Mouse (Mus musculus) hindbrain, embryonic 13.5 days (tissue): ENCODE results near the gene Zc3h12c. TPM values are rescaled to one million over a fixed set of nuclear protein-coding genes. Genes with fewer than 3 reads are reported as not detected.

Experiments
- ATAC-seq: fragments of 200-750 bp; cut with Nextera tagmentation; 2 replicates; pipeline ENCODE4 v1.8.0; 2017; ENCODE audit warnings: moderate TSS enrichment; ENCODE audit not compliant: low FRiP score
- H3K27ac ChIP-seq: fragments of 300-500 bp; sonication (generic); 2 replicates; pipeline ENCODE4 v1.5.1; 2015; ENCODE audit warnings: inconsistent platforms, mild to moderate bottlenecking, moderate library complexity
- H3K27me3 ChIP-seq: fragments of 300-500 bp; sonication (generic); 2 replicates; pipeline ENCODE4 v1.6.1; 2015; ENCODE audit warnings: mild to moderate bottlenecking, inconsistent platforms
- H3K36me3 ChIP-seq: fragments of 300-500 bp; sonication (generic); 2 replicates; pipeline ENCODE4 v1.6.1; 2015; ENCODE audit warnings: mild to moderate bottlenecking, inconsistent platforms
- H3K4me1 ChIP-seq: fragments of 300-500 bp; sonication (generic); replicated peaks from 2 replicates; pipeline ENCODE4 v1.6.1; 2015; ENCODE audit warnings: inconsistent platforms
- H3K4me2 ChIP-seq: fragments of 300-500 bp; sonication (generic); 2 replicates; pipeline ENCODE4 v1.6.1; 2015; ENCODE audit warnings: inconsistent platforms, mild to moderate bottlenecking, moderate library complexity
- H3K4me3 ChIP-seq: fragments of 300-500 bp; sonication (generic); 2 replicates; pipeline ENCODE4 v1.5.1; 2015; ENCODE audit warnings: mild to moderate bottlenecking, inconsistent platforms
- H3K9ac ChIP-seq: fragments of 300-500 bp; sonication (generic); 2 replicates; pipeline ENCODE4 v1.6.1; 2015; ENCODE audit warnings: mild to moderate bottlenecking, inconsistent platforms
- H3K9me3 ChIP-seq: fragments of 300-500 bp; sonication (generic); 2 replicates; pipeline ENCODE4 v1.6.1; 2016; ENCODE audit warnings: inconsistent platforms
- WGBS: fragments of 180-500 bp; shearing (Covaris S2); methylation state at CpG from one replicate; pipeline ENCODE4 v1.1.7; 2015; 5-methylcytosine and 5-hydroxymethylcytosine counted together
- polyA plus RNA-seq: library from polyadenylated mRNA; unstranded; fragments of >200 nt; fragmentation: Nextera tagmentation; extraction: Ambion mirVana; gene quantifications from 2 replicates; pipeline ENCODE4 v1.2.1, GENCODE M21; 2015

The Zc3h12c gene
- polyA plus RNA-seq, 1 experiment from 2014 or later = 6.5 TPM

DNA sequence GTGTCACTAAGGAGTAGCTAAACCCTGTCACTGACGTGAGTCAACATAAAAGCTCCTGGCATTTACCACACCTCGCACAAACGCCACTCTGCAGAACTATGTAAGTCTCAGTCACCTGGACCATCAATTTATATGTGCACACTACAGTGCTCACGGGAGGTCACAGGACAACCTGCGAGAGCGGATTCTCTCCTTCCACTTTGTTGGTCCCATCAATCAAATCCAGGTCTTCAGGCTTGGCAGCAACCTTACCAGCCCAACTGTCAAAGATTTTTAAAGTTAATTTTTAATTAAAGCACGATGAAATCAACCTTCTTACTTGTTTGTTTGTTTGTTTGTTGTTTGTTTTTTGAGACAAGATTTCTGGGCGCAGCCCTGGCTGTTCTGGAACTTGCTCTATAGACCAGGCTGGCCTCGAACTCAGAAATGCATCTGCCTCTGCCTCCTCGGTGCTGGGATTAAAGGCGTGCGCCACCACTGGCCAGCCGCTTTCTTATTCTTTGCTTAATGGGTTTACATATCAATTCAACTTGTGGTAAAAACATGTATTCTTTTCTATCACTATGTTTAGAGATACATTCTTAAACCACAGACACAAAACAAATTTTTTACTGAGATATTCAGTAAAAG, 3.2 kb downstream of the Zc3h12c start:
- no peak overlapping the region for H3K27ac ChIP-seq
- no peak overlapping the region for H3K9ac ChIP-seq
- no peaks in the 10 kb centered on the region for H3K9me3 ChIP-seq
- H3K4me3 ChIP-seq = no peak overlapping the region
- 83% methylated on average over 13 of the region's 13 CpGs for WGBS
- peaks cover 32% of the 10 kb centered on the region for H3K4me1 ChIP-seq
- H3K4me2 ChIP-seq = no peak overlapping the region
- H3K27me3 ChIP-seq = no peaks in the 10 kb centered on the region
- ATAC-seq = no peak
- H3K36me3 ChIP-seq = peaks cover 3% of the 10 kb centered on the region; the same call in 1 of the 2 replicates

- no peak overlapping the region for H3K4me2 ChIP-seq
- H3K4me3 ChIP-seq = no peak overlapping the region
- 93% methylated on average over 1 of the region's 1 CpGs for WGBS
- H3K36me3 ChIP-seq = peaks cover 3% of the 10 kb centered on the region; the same call in 1 of the 2 replicates
- no peak overlapping the region for H3K27ac ChIP-seq
- peaks cover 14% of the 10 kb centered on the region for H3K4me1 ChIP-seq
- H3K9me3 ChIP-seq = no peaks in the 10 kb centered on the region
- no peaks in the 10 kb centered on the region for H3K27me3 ChIP-seq
- ATAC-seq = no peak
- H3K9ac ChIP-seq = no peak overlapping the region
Measured at GRCm38 (mm10) chr9:52160512-52160911, 7.9 kb downstream of the Zc3h12c start.

DNA sequence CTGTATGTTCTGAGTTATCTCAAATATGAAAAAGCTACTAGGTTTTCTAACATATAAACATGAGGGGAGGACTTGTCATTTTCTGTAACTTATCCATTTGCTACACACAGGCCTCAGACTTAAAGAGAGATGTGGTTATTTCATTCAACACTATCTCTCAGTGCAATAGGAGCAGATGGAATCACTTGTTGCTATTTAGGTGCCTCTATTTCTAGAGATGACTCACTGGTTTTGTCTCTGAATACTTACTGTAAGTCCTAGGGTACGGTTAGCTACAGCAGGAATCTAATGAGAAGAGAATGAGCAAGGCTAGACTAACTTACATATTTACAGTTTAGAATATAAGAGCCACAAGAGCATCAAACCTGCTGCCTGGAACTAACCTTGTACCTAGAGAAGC, 9.8 kb downstream of the Zc3h12c start:
- ATAC-seq = no peak

DNA sequence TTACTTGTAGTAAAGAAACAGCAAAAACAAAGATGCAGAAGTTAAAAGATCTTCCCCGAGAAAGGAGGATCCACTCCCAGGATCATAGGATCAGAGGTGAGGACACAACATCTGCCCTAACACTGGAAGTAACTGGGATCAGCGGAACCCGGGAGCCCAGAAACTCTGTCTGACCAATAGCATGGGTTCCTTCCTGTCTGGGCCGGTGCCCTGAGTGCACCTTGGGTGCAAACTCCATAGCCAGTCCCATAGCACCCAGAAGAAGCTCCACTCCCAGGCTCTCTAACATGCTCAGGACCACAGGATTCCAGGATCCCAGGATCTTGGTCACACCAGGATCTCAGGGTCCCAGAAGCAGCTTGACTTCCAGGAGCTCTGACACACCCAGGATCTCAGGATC, 13.0 kb downstream of the Zc3h12c start:
- Histone ChIP-seq H3K4me1 (peaks cover 35% of the 10 kb centered on the region), H3K27ac (peak overlapping the region; percentile 19; the same call in 1 of the 2 replicates), H3K4me3 (no peak overlapping the region), H3K9me3 (no peaks in the 10 kb centered on the region), H3K36me3 (no peaks in the 10 kb centered on the region), H3K27me3 (no peaks in the 10 kb centered on the region), H3K4me2 (no peak overlapping the region), H3K9ac (no peak overlapping the region)
- WGBS = 95% methylated on average over 4 of the region's 4 CpGs
- no peak for ATAC-seq

More for the DNA sequence above, 9.8 kb downstream of the Zc3h12c start:
- H3K27me3 ChIP-seq = no peaks in the 10 kb centered on the region
- H3K4me3 ChIP-seq = no peak overlapping the region
- 94% methylated on average over 1 of the region's 1 CpGs for WGBS
- no peak overlapping the region for H3K27ac ChIP-seq
- no peaks in the 10 kb centered on the region for H3K9me3 ChIP-seq
- H3K4me1 ChIP-seq = peaks cover 16% of the 10 kb centered on the region
- H3K9ac ChIP-seq = no peak overlapping the region
- no peak overlapping the region for H3K4me2 ChIP-seq
- H3K36me3 ChIP-seq = peaks cover 3% of the 10 kb centered on the region; the same call in 1 of the 2 replicates

DNA sequence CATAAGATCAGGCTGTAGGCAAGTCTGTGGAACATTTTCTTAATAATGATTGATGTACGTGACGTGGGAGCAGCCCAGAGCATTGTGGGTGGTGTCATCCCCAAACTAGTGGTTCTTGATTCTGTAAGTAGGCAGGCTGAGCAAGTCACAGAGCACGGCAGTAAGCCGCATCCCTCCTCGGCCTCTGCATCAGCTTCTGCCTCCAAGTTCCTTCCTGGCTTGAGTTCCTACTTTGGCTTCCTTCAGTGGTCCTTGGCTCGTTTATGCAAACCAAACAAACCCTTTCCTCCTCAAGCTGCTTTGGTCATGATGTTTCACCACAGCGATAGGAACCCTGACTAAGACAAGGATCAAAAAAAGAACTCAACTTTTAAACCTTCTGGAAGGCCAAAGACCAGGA, 14.1 kb downstream of the Zc3h12c start:
- no peak for ATAC-seq
- Histone ChIP-seq H3K36me3 (no peaks in the 10 kb centered on the region), H3K4me1 (peaks cover 38% of the 10 kb centered on the region), H3K27me3 (no peaks in the 10 kb centered on the region), H3K27ac (no peak overlapping the region), H3K4me3 (no peak overlapping the region), H3K9me3 (no peaks in the 10 kb centered on the region), H3K9ac (no peak overlapping the region), H3K4me2 (no peak overlapping the region)
- 69% methylated on average over 7 of the region's 7 CpGs for WGBS

GRCm38 (mm10) chr9:52152076-52152826, 16.1 kb downstream of the Zc3h12c start:
- Histone ChIP-seq H3K9me3 (no peaks in the 10 kb centered on the region), H3K27ac (peak overlapping the region; percentile 74), H3K4me3 (no peak overlapping the region), H3K27me3 (no peaks in the 10 kb centered on the region), H3K4me1 (peaks cover 52% of the 10 kb centered on the region), H3K4me2 (no peak overlapping the region), H3K36me3 (no peaks in the 10 kb centered on the region), H3K9ac (0 out of 2 replicates have a peak overlapping the region, but pooled peaks have one; percentile 43)
- ATAC-seq = no peak
- WGBS = 61% methylated on average over 6 of the region's 6 CpGs

DNA sequence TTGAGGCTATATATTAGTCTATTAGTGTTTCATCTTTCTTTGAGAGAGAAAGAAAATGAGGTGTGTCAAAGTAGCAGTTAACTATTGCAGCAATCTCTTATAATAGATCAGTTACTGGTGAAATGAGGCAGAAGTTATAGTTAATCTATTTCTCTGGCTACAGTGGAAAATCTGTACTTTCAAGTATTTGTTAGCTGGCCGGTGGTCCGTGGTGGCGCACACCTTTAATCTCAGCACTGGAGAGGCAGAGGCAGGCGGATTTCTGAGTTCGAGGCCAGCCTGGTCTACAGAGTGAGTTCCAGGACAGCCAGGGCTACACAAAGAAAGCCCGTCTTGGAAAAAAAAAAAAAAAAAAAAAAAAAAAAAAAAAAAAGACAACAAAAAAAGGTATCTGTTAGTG, 18.6 kb downstream of the Zc3h12c start:
- Histone ChIP-seq H3K36me3 (no peaks in the 10 kb centered on the region), H3K4me3 (no peak overlapping the region), H3K9me3 (no peaks in the 10 kb centered on the region), H3K4me1 (peaks cover 56% of the 10 kb centered on the region), H3K27ac (peak overlapping the region; percentile 80), H3K9ac (no peak overlapping the region), H3K4me2 (peak overlapping the region; percentile 57; the same call in 1 of the 2 replicates), H3K27me3 (no peaks in the 10 kb centered on the region)
- WGBS = 61% methylated on average over 6 of the region's 6 CpGs
- ATAC-seq = no peak

DNA sequence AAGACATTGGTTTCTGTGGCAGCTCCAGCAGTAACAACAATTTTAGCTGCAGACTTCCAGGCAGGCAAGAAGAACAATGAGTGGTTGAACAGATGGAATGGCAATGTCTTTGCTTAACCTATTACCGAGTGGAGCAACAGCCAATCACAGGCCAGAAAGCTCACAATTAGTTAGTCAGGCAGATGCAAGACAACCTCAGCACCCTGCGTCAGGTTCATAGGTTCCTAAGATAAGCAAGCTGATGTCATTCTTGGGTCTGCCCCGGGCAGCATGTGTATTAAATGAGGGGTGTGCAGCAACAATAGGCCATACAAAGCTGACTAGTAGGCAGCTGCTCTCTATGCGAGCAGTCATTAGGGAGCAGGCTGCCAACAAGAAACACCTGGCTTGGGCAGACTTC, 19.1 kb downstream of the Zc3h12c start:
- no peaks in the 10 kb centered on the region for H3K9me3 ChIP-seq
- ATAC-seq = peak; percentile 81
- H3K4me1 ChIP-seq = peaks cover 56% of the 10 kb centered on the region
- H3K27me3 ChIP-seq = no peaks in the 10 kb centered on the region
- no peaks in the 10 kb centered on the region for H3K36me3 ChIP-seq
- 15% methylated on average over 4 of the region's 4 CpGs for WGBS
- H3K27ac ChIP-seq = peak overlapping the region; percentile 80
- peak overlapping the region; percentile 41 for H3K4me3 ChIP-seq
- H3K9ac ChIP-seq = peak overlapping the region; percentile 63
- H3K4me2 ChIP-seq = peak overlapping the region; percentile 57

- peaks cover 3% of the 10 kb centered on the region; the same call in 1 of the 2 replicates for H3K36me3 ChIP-seq
- no peaks in the 10 kb centered on the region for H3K27me3 ChIP-seq
- H3K9me3 ChIP-seq = no peaks in the 10 kb centered on the region
- peak overlapping the region; percentile 41 for H3K4me3 ChIP-seq
- peak overlapping the region; percentile 80 for H3K27ac ChIP-seq
- peaks cover 59% of the 10 kb centered on the region for H3K4me1 ChIP-seq
- WGBS = 28% methylated on average over 4 of the region's 4 CpGs
- no peak for ATAC-seq
- peak overlapping the region; percentile 63 for H3K9ac ChIP-seq
- H3K4me2 ChIP-seq = peak overlapping the region; percentile 57
Measured at GRCm38 (mm10) chr9:52148831-52149230, 19.5 kb downstream of the Zc3h12c start.

DNA sequence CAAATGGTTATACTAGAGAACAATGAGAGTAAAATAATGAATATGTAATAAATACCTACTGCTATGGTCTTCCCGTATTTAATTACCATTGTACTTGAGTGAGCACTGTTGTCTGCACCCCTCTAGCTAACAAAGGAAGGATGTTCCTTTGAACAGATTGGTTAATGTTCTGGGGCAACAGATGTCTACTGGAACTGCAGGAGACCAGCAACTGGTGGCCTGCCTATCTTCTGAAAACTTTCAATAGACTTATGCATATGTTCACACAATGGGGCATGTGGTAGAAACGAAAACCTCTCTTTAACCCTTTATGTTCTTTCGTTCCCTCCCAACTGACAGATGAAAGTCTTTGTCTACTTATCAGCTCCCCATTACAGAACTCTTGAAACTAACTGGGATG, 20.1 kb downstream of the Zc3h12c start:
- peak overlapping the region; percentile 80 for H3K27ac ChIP-seq
- peaks cover 6% of the 10 kb centered on the region; the same call in 1 of the 2 replicates for H3K36me3 ChIP-seq
- ATAC-seq = no peak
- H3K27me3 ChIP-seq = no peaks in the 10 kb centered on the region
- H3K4me3 ChIP-seq = peak overlapping the region; percentile 41
- H3K4me2 ChIP-seq = peak overlapping the region; percentile 57
- H3K9ac ChIP-seq = peak overlapping the region; percentile 63; the same call in 1 of the 2 replicates
- no peaks in the 10 kb centered on the region for H3K9me3 ChIP-seq
- 8% methylated on average over 3 of the region's 3 CpGs for WGBS
- peaks cover 60% of the 10 kb centered on the region for H3K4me1 ChIP-seq

GRCm38 (mm10) chr9:52146241-52146640, 22.1 kb downstream of the Zc3h12c start:
- H3K9ac ChIP-seq = 0 out of 2 replicates have a peak overlapping the region, but pooled peaks have one; percentile 3
- ATAC-seq = peak; percentile 71

GRCm38 (mm10) chr9:52132771-52133170, 35.6 kb downstream of the Zc3h12c start:
- Histone ChIP-seq H3K4me2 (no peak overlapping the region), H3K4me1 (0 out of 2 replicates have a peak, but pooled peaks cover 9% of the 10 kb centered on the region), H3K9me3 (no peaks in the 10 kb centered on the region), H3K9ac (no peak overlapping the region), H3K27ac (no peak overlapping the region), H3K4me3 (no peak overlapping the region), H3K27me3 (no peaks in the 10 kb centered on the region), H3K36me3 (peaks cover 3% of the 10 kb centered on the region; the same call in 1 of the 2 replicates)
- no peak for ATAC-seq
- 82% methylated on average over 2 of the region's 2 CpGs for WGBS

More at GRCm38 (mm10) chr9:52146241-52146640, 22.1 kb downstream of the Zc3h12c start:
- Histone ChIP-seq H3K4me3 (peak overlapping the region; percentile 19), H3K9me3 (no peaks in the 10 kb centered on the region), H3K4me1 (peaks cover 55% of the 10 kb centered on the region), H3K4me2 (peak overlapping the region; percentile 44), H3K27me3 (no peaks in the 10 kb centered on the region), H3K36me3 (peaks cover 9% of the 10 kb centered on the region), H3K27ac (peak overlapping the region; percentile 55)
- WGBS = 16% methylated on average over 4 of the region's 4 CpGs
